Mouse (Mus musculus): ENCODE measurements around the gene Hopx. TPM values are rescaled to one million over a fixed set of nuclear protein-coding genes. Genes with fewer than 3 reads are reported as not detected.

The Hopx gene
- polyA plus RNA-seq, 1 experiment from 2014 or later, result 0.14 TPM

- Histone ChIP-seq H3K27ac (replicated peaks) (no peak overlapping the region), H3K4me1 (peaks cover 8% of the 10 kb centered on the region), H3K4me3 (no peak overlapping the region), H3K9me3 (replicated peaks) (no peaks in the 10 kb centered on the region), H3K36me3 (no peaks in the 10 kb centered on the region), H3K27me3 (ENCODE audit: low read depth, poor library complexity, severe bottlenecking) (peaks cover 94% of the 10 kb centered on the region)
- DNase-seq (ENCODE audit: low spot score), result no peak
- 92% methylated on average over 4 of the region's 4 CpGs for WGBS
Measured at GRCm38 (mm10) chr5:77128854-77129253, 13.9 kb upstream of the Hopx start.

- Histone ChIP-seq H3K4me1 (peaks cover 31% of the 10 kb centered on the region), H3K27me3 (ENCODE audit: low read depth, poor library complexity, severe bottlenecking) (peaks cover 94% of the 10 kb centered on the region)
- WGBS, result 88% methylated on average over 3 of the region's 3 CpGs
Measured at GRCm38 (mm10) chr5:77126415-77126968, 11.6 kb upstream of the Hopx start.

GRCm38 (mm10) chr5:77124817-77125283, 9.9 kb upstream of the Hopx start:
- Histone ChIP-seq H3K9me3 (replicated peaks) (no peaks in the 10 kb centered on the region), H3K4me3 (no peak overlapping the region), H3K4me1 (peaks cover 27% of the 10 kb centered on the region), H3K27me3 (ENCODE audit: low read depth, poor library complexity, severe bottlenecking) (peaks cover 94% of the 10 kb centered on the region), H3K27ac (replicated peaks) (no peak overlapping the region), H3K36me3 (no peaks in the 10 kb centered on the region)
- no peak for DNase-seq (ENCODE audit: low spot score)
- 82% methylated on average over 4 of the region's 4 CpGs for WGBS

More at GRCm38 (mm10) chr5:77126415-77126968, 11.6 kb upstream of the Hopx start:
- DNase-seq (ENCODE audit: low spot score), result no peak
- Histone ChIP-seq H3K9me3 (replicated peaks) (no peaks in the 10 kb centered on the region), H3K27ac (replicated peaks) (no peak overlapping the region), H3K36me3 (no peaks in the 10 kb centered on the region), H3K4me3 (no peak overlapping the region)

GRCm38 (mm10) chr5:77124165-77124564, 9.2 kb upstream of the Hopx start:
- Histone ChIP-seq H3K4me3 (no peak overlapping the region), H3K4me1 (peaks cover 27% of the 10 kb centered on the region), H3K9me3 (replicated peaks) (no peaks in the 10 kb centered on the region), H3K27me3 (ENCODE audit: low read depth, poor library complexity, severe bottlenecking) (peaks cover 94% of the 10 kb centered on the region), H3K36me3 (no peaks in the 10 kb centered on the region), H3K27ac (replicated peaks) (no peak overlapping the region)
- WGBS, result 87% methylated on average over 4 of the region's 4 CpGs
- no peak for DNase-seq (ENCODE audit: low spot score)

GRCm38 (mm10) chr5:77123597-77123996, 8.7 kb upstream of the Hopx start:
- Histone ChIP-seq H3K36me3 (no peaks in the 10 kb centered on the region), H3K27ac (replicated peaks) (no peak overlapping the region), H3K4me1 (peaks cover 27% of the 10 kb centered on the region), H3K4me3 (no peak overlapping the region), H3K27me3 (ENCODE audit: low read depth, poor library complexity, severe bottlenecking) (peaks cover 94% of the 10 kb centered on the region), H3K9me3 (replicated peaks) (no peaks in the 10 kb centered on the region)
- 54% methylated on average over 9 of the region's 9 CpGs for WGBS
- no peak for DNase-seq (ENCODE audit: low spot score)

GRCm38 (mm10) chr5:77122254-77123192, 7.6 kb upstream of the Hopx start:
- peak; percentile 65 for DNase-seq (ENCODE audit: low spot score)
- WGBS, result 5% methylated on average over 20 of the region's 20 CpGs

GRCm38 (mm10) chr5:77120701-77121100, 5.8 kb upstream of the Hopx start:
- Histone ChIP-seq H3K9me3 (replicated peaks) (no peaks in the 10 kb centered on the region), H3K27ac (replicated peaks) (no peak overlapping the region), H3K4me3 (no peak overlapping the region), H3K27me3 (ENCODE audit: low read depth, poor library complexity, severe bottlenecking) (peaks cover 96% of the 10 kb centered on the region), H3K36me3 (no peaks in the 10 kb centered on the region), H3K4me1 (peaks cover 27% of the 10 kb centered on the region)
- 92% methylated on average over 7 of the region's 7 CpGs for WGBS
- no peak for DNase-seq (ENCODE audit: low spot score)

More at GRCm38 (mm10) chr5:77122254-77123192, 7.6 kb upstream of the Hopx start:
- H3K36me3 ChIP-seq, result no peaks in the 10 kb centered on the region
- H3K4me1 ChIP-seq, result peaks cover 27% of the 10 kb centered on the region
- H3K27me3 ChIP-seq (ENCODE audit: low read depth, poor library complexity, severe bottlenecking), result peaks cover 96% of the 10 kb centered on the region
- H3K9me3 ChIP-seq (replicated peaks), result no peaks in the 10 kb centered on the region
- H3K4me3 ChIP-seq, result peak overlapping the region; percentile 39
- H3K27ac ChIP-seq (replicated peaks), result peak overlapping the region; percentile 25; the same call in 1 of the 2 replicates

GRCm38 (mm10) chr5:77119475-77120422, 4.8 kb upstream of the Hopx start:
- peaks cover 96% of the 10 kb centered on the region for H3K27me3 ChIP-seq (ENCODE audit: low read depth, poor library complexity, severe bottlenecking)
- peaks cover 35% of the 10 kb centered on the region for H3K4me1 ChIP-seq
- H3K36me3 ChIP-seq, result no peaks in the 10 kb centered on the region
- WGBS, result 74% methylated on average over 19 of the region's 19 CpGs
- H3K27ac ChIP-seq (replicated peaks), result no peak overlapping the region
- no peak for DNase-seq (ENCODE audit: low spot score)
- H3K4me3 ChIP-seq, result no peak overlapping the region
- no peaks in the 10 kb centered on the region for H3K9me3 ChIP-seq (replicated peaks)

- H3K27ac ChIP-seq (replicated peaks), result no peak overlapping the region
- no peaks in the 10 kb centered on the region for H3K36me3 ChIP-seq
- peaks cover 93% of the 10 kb centered on the region for H3K27me3 ChIP-seq (ENCODE audit: low read depth, poor library complexity, severe bottlenecking)
- no peak for DNase-seq (ENCODE audit: low spot score)
- no peak overlapping the region for H3K4me3 ChIP-seq
- WGBS, result 87% methylated on average over 9 of the region's 9 CpGs
- peaks cover 11% of the 10 kb centered on the region for H3K4me1 ChIP-seq
- H3K9me3 ChIP-seq (replicated peaks), result no peaks in the 10 kb centered on the region
Measured at GRCm38 (mm10) chr5:77115732-77116131, 811 bp upstream of the Hopx start.

GRCm38 (mm10) chr5:77113773-77114172, 1.1 kb downstream of the Hopx start:
- no peaks in the 10 kb centered on the region for H3K9me3 ChIP-seq (replicated peaks)
- 88% methylated on average over 3 of the region's 3 CpGs for WGBS
- H3K27ac ChIP-seq (replicated peaks), result no peak overlapping the region
- H3K4me1 ChIP-seq, result peaks cover 11% of the 10 kb centered on the region
- peaks cover 85% of the 10 kb centered on the region for H3K27me3 ChIP-seq (ENCODE audit: low read depth, poor library complexity, severe bottlenecking)
- no peaks in the 10 kb centered on the region for H3K36me3 ChIP-seq
- DNase-seq (ENCODE audit: low spot score), result no peak
- H3K4me3 ChIP-seq, result no peak overlapping the region

- H3K4me3 ChIP-seq, result no peak overlapping the region
- H3K4me1 ChIP-seq, result peaks cover 11% of the 10 kb centered on the region
- H3K27ac ChIP-seq (replicated peaks), result no peak overlapping the region
- no peak for DNase-seq (ENCODE audit: low spot score)
- peaks cover 68% of the 10 kb centered on the region for H3K27me3 ChIP-seq (ENCODE audit: low read depth, poor library complexity, severe bottlenecking)
- no peaks in the 10 kb centered on the region for H3K36me3 ChIP-seq
- no peaks in the 10 kb centered on the region for H3K9me3 ChIP-seq (replicated peaks)
- WGBS, result 76% methylated on average over 2 of the region's 2 CpGs
Measured at GRCm38 (mm10) chr5:77112066-77112465, 2.9 kb downstream of the Hopx start.

- Histone ChIP-seq H3K27ac (replicated peaks) (no peak overlapping the region), H3K27me3 (ENCODE audit: low read depth, poor library complexity, severe bottlenecking) (peaks cover 58% of the 10 kb centered on the region), H3K4me1 (peaks cover 13% of the 10 kb centered on the region), H3K9me3 (replicated peaks) (no peaks in the 10 kb centered on the region), H3K4me3 (no peak overlapping the region), H3K36me3 (no peaks in the 10 kb centered on the region)
- WGBS, result 90% methylated on average over 2 of the region's 2 CpGs
- DNase-seq (ENCODE audit: low spot score), result no peak
Measured at GRCm38 (mm10) chr5:77109814-77110213, 5.1 kb downstream of the Hopx start.
